Mouse (Mus musculus): ENCODE data around the gene Dhx33. TPM values are rescaled to one million over a fixed set of nuclear protein-coding genes. Genes with fewer than 3 reads are reported as not detected.

The Dhx33 gene
- total and polyA plus RNA-seq, 3 experiments, result 42.6 to 49.8 TPM; not detected in 1

DNA sequence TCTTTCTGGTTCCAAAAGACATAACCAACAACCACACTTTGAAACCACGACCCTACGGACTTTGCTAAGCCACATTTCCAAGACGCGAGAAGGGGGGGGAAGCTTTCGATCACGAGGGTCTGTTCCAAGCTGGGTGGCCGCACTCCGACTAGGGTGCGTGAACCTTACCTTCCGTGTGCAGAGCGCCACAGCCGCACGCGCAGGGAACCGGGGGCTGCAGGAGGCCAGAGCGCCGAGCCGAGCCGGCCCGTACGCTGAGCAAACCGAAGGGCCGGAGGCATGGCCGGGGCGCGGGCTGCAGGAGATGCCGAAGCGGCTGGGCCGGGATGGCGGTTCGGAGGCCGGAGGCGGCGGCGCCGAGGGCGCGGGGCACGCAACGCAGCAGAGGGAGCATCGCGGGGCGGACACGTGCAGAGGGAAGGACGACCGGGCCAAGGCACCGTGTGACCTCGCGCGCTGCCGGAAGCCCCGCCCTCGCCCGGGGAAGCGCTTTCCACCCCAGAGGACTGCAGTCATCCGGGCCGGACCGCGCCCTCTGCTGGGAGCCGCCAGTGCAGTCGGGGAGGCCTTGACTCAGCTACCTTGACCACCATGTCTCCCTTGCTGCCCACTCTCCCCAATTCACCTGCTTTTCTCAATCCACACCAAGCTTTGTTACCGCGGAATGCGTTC is 21.5 kb downstream of the Dhx33 start, which contains the start of gene C1qbp (continued):
- TF ChIP-seq ZC3H11A (IDR thresholded peaks at IDR 0.05; ENCODE audit: low read depth, low read length), result no peak
- TF ChIP-seq POLR2A (IDR thresholded peaks at IDR 0.05; ENCODE audit: control insufficient read depth in 1 of 2, insufficient read depth in 1 of 2, low read depth in 1 of 2, low read length in 2 of 2, poor library complexity in 1 of 2), result peak; percentile 87 to 92
- no peak for TF ChIP-seq TAL1 (IDR thresholded peaks at IDR 0.05; ENCODE audit: low read length)
- peak; percentile 25; the same call in 1 of the 2 replicates for TF ChIP-seq ETS1 (IDR thresholded peaks at IDR 0.05; ENCODE audit: low read depth, low read length)
- no peak for TF ChIP-seq EP300 (IDR thresholded peaks at IDR 0.05; ENCODE audit: low read depth in 1 of 2, low read length in 2 of 2)
- no peak; the same call in none of the 2 replicates for TF ChIP-seq POLR2AphosphoS2 (IDR thresholded peaks at IDR 0.05; ENCODE audit: low read length)
- TF ChIP-seq GATA1 (IDR thresholded peaks at IDR 0.05; ENCODE audit: low read depth, low read length), result no peak
- peak; percentile 98 for TF ChIP-seq MAX (IDR thresholded peaks at IDR 0.05; ENCODE audit: low read length)
- TF ChIP-seq NRF1 (IDR thresholded peaks at IDR 0.05; ENCODE audit: insufficient read depth, low read depth, low read length, poor library complexity, severe bottlenecking), result 0 out of 2 replicates have a peak, but pooled peaks have one; percentile 5
- TF ChIP-seq CTCF (IDR thresholded peaks at IDR 0.05 in 2 of 3, conservative IDR thresholded peaks at IDR 0.05 in 1 of 3; ENCODE audit: control insufficient read depth in 1 of 3, insufficient read depth in 1 of 3, low read depth in 2 of 3, low read length in 3 of 3, poor library complexity in 1 of 3, severe bottlenecking in 1 of 3), result peak; percentile 87 to 100 (median 94)
- TF ChIP-seq TBP (IDR thresholded peaks at IDR 0.05; ENCODE audit: low read depth, low read length), result peak; percentile 79
- TF ChIP-seq RCOR1 (IDR thresholded peaks at IDR 0.05; ENCODE audit: low read depth, low read length), result no peak
- no peak for TF ChIP-seq JUND (IDR thresholded peaks at IDR 0.05; ENCODE audit: low read depth, low read length)
- TF ChIP-seq MEF2A (IDR thresholded peaks at IDR 0.05; ENCODE audit: extremely low read depth, insufficient replicate concordance, low read depth, low read length, poor library complexity, severe bottlenecking), result no peak
- no peak for TF ChIP-seq CHD2 (IDR thresholded peaks at IDR 0.05; ENCODE audit: low read length)
- no peak for TF ChIP-seq E2F4 (IDR thresholded peaks at IDR 0.05; ENCODE audit: borderline replicate concordance, low read depth, low read length)

DNA sequence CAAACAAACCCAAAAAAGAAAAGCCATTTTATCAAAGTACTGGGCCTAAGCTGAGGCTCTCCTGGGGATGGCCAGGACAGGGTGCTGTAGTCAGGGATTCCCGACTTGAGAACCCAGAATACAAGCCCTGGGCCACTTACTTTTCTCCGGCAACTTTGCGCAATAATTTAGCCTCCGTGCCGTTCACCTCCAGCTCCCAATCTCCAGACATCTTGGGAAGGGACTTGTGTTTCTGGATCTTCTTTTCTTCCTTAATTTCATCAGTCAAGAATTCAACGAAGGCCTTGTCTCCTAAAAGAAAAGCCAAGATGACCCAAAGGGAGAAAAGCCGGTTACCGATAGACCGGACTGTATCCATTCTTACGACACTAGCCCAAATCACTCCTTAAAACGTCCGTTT is 22.2 kb downstream of the Dhx33 start:
- Histone ChIP-seq H3K4me3 (ENCODE audit: control insufficient read depth in 1 of 2, insufficient read depth in 1 of 2, low read depth in 2 of 2, low read length in 2 of 2) (peak overlapping the region; percentile 90 to 92), H3K79me2 (ENCODE audit: control insufficient read depth, insufficient read depth, low read length, poor library complexity) (peaks cover 31% of the 10 kb centered on the region), H3K27me3 (ENCODE audit: control insufficient read depth in 1 of 2, insufficient read depth in 2 of 2, low read length in 2 of 2) (no peaks in the 10 kb centered on the region), H3K9me3 (replicated peaks; ENCODE audit: insufficient read depth, low read length) (no peaks in the 10 kb centered on the region), H3K27ac (ENCODE audit: control insufficient read depth, low read depth, low read length) (peak overlapping the region; percentile 54), H3K36me3 (ENCODE audit: control insufficient read depth in 1 of 2, insufficient read depth in 2 of 2, low read length in 2 of 2) (peaks cover 23 to 43% of the 10 kb centered on the region in 2 experiments), H3K4me1 (ENCODE audit: control insufficient read depth in 1 of 2, insufficient read depth in 2 of 2, low read length in 2 of 2) (peaks cover 5 to 10% of the 10 kb centered on the region in 2 experiments), H3K9ac (ENCODE audit: control insufficient read depth, low read depth, low read length, poor library complexity, severe bottlenecking) (peak overlapping the region; percentile 89)
- TF ChIP-seq ZNF384 (IDR thresholded peaks at IDR 0.05; ENCODE audit: low read depth, low read length), result no peak
- no peak for TF ChIP-seq NELFE (IDR thresholded peaks at IDR 0.05; ENCODE audit: low read depth, low read length)
- TF ChIP-seq MAFK (IDR thresholded peaks at IDR 0.05; ENCODE audit: borderline replicate concordance, low read depth, low read length), result no peak
- TF ChIP-seq JUND (IDR thresholded peaks at IDR 0.05; ENCODE audit: low read depth, low read length), result no peak
- no peak for TF ChIP-seq ETS1 (IDR thresholded peaks at IDR 0.05; ENCODE audit: low read depth, low read length)
- no peak for TF ChIP-seq POLR2AphosphoS5 (IDR thresholded peaks at IDR 0.05; ENCODE audit: borderline replicate concordance, low read depth, low read length)
- no peak for TF ChIP-seq E2F4 (IDR thresholded peaks at IDR 0.05; ENCODE audit: borderline replicate concordance, low read depth, low read length)
- no peak for TF ChIP-seq CHD2 (IDR thresholded peaks at IDR 0.05; ENCODE audit: low read length)
- no peak for TF ChIP-seq TBP (IDR thresholded peaks at IDR 0.05; ENCODE audit: low read depth, low read length)
- no peak for TF ChIP-seq NRF1 (IDR thresholded peaks at IDR 0.05; ENCODE audit: insufficient read depth, low read depth, low read length, poor library complexity, severe bottlenecking)
- no peak for TF ChIP-seq SIN3A (IDR thresholded peaks at IDR 0.05; ENCODE audit: low read length)
- TF ChIP-seq MAX (IDR thresholded peaks at IDR 0.05; ENCODE audit: low read length), result no peak
- peak; percentile 48 for DNase-seq (ENCODE audit: low read depth, low spot score)

Data from MEL (cell line).